Mouse (Mus musculus) G1E (cell line): ENCODE measurements around the gene Med13l. TPM values are rescaled to one million over a fixed set of nuclear protein-coding genes. Genes with fewer than 3 reads are reported as not detected.

Experiments used
- ATAC-seq: 2 replicates; pipeline ENCODE4 v1.8.0; 2016; ENCODE audit warnings: mild to moderate bottlenecking; ENCODE audit not compliant: insufficient number of reproducible peaks, poor library complexity, low FRiP score, severe bottlenecking; ENCODE audit errors: extremely low read depth
- DNase-seq: peaks from one replicate; pipeline ENCODE4 v3.0.0; 2012; ENCODE audit warnings: low spot score
- H3K27me3 ChIP-seq: 2 replicates; pipeline ENCODE4 v1.6.1; 2012; ENCODE audit warnings: mild to moderate bottlenecking, low read length, inconsistent platforms; ENCODE audit not compliant: insufficient read depth
- H3K36me3 ChIP-seq: replicated peaks from 2 replicates; pipeline ENCODE3; 2012; ENCODE audit warnings: mild to moderate bottlenecking, inconsistent platforms
- H3K4me1 ChIP-seq: 2 replicates; pipeline ENCODE4 v1.6.1; 2012; ENCODE audit warnings: low read depth, low read length, inconsistent platforms, mixed read lengths; ENCODE audit not compliant: insufficient read depth
- H3K4me3 ChIP-seq: 2 replicates; pipeline ENCODE4 v1.5.1; 2012; ENCODE audit warnings: low read depth, mild to moderate bottlenecking, inconsistent platforms, low read length, moderate library complexity, mixed read lengths
- H3K9me3 ChIP-seq: replicated peaks from 2 replicates; pipeline ENCODE4 v1.6.1; 2012; ENCODE audit warnings: inconsistent platforms
- CTCF ChIP-seq: IDR thresholded peaks from 2 replicates; pipeline ENCODE4 v1.5.1; 2012; ENCODE audit warnings: low read depth, low read length, inconsistent platforms, mixed read lengths
- GATA1 ChIP-seq: IDR thresholded peaks from 2 replicates; pipeline ENCODE4 v1.6.1; 2012; ENCODE audit warnings: borderline replicate concordance, low read length, inconsistent platforms, mixed read lengths
- GATA2 ChIP-seq: IDR thresholded peaks from 2 replicates; pipeline ENCODE4 v1.6.1; 2012; ENCODE audit warnings: low read depth, low read length, inconsistent platforms, borderline replicate concordance
- POLR2AphosphoS5 ChIP-seq: IDR thresholded peaks from 2 replicates; pipeline ENCODE4 v1.6.1; 2012; ENCODE audit warnings: low read depth, low read length, inconsistent platforms; ENCODE audit not compliant: insufficient replicate concordance
- TAL1 ChIP-seq: conservative IDR thresholded peaks from 2 replicates; pipeline ENCODE4 v1.6.1; 2012; ENCODE audit warnings: low read depth, low read length, inconsistent platforms, mixed read lengths
- polyA plus RNA-seq: library from polyadenylated mRNA; stranded (reverse); fragments of >175 nt; gene quantifications from 2 replicates; pipeline ENCODE4 v1.2.3, GENCODE M21; 2012
- total RNA-seq, 2 experiments: library from RNA; stranded (forward) in 1 of 2; stranded (reverse) in 1 of 2; fragments of 200-1000 nt in 1 of 2; fragments of >200 nt in 1 of 2; fragmentation: Nextera tagmentation in 1 of 2; gene quantifications; 2 replicates each; pipeline ENCODE4 v1.2.3; 2014 to 2017

The Med13l gene
- total and polyA plus RNA-seq, 3 experiments, result 16.8 to 91.7 (median 17.9) TPM

DNA sequence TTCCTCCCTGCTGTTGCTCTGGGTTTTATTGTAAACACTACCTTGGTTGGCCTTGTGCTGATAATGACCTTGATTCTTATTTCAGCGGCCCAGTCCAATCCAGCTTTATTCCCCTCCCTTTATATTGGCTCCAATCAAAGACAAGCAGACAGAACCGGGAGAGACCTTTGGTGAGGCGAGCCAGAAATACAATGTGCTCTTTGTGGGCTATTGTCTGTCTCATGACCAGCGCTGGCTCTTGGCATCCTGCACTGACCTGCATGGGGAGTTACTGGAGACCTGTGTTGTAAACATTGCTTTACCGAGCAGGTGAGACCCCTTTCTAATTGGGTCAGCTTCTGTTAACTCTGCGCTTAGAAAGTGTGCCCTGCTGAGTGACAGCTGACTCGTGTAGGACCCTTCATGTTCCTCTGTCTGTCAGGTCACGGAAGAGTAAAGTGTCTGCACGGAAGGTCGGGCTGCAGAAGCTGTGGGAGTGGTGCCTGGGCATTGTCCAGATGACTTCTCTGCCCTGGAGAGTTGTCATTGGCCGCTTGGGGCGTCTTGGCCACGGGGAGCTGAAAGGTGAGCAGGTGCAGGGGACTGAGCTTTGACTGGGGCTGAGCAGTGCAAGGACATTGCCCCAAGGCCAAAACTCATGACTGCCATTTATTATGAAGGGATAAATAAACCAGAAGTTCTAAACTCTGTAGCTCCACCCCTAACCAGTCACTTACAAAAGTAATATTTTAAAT is 191.1 kb downstream of the Med13l start:
- peaks cover 100% of the 10 kb centered on the region for H3K36me3 ChIP-seq

DNA sequence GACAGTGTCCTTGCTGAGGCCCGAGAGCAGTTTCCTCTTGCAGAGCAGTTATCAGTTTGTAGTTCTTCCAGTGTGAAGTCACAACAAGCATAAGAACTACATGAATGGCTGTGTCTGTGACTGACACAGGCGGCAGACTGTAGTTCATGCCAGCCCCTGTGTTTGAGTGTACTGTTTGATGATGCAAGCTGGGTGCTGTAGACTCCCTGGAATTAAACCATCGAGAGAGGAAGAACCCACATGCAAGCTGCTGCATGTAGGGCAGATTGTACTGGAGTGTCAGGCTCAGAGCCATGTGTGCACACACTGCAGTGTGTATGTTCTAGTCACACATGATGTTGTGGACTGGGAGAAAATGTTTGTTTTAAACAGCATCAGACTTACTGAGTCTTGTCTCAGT is 192.4 kb downstream of the Med13l start:
- Histone ChIP-seq H3K9me3 (no peaks in the 10 kb centered on the region), H3K4me3 (no peak overlapping the region), H3K4me1 (no peaks in the 10 kb centered on the region), H3K27me3 (no peaks in the 10 kb centered on the region), H3K36me3 (peaks cover 100% of the 10 kb centered on the region)
- ATAC-seq, result no peak
- DNase-seq, result no peak
- no peak for TF ChIP-seq GATA2
- no peak for TF ChIP-seq GATA1

More for the DNA sequence above, 191.1 kb downstream of the Med13l start:
- no peak for ATAC-seq
- TF ChIP-seq POLR2AphosphoS5 (no peak), GATA2 (no peak), TAL1 (no peak), GATA1 (no peak), CTCF (no peak)
- Histone ChIP-seq H3K4me1 (no peaks in the 10 kb centered on the region), H3K27me3 (no peaks in the 10 kb centered on the region), H3K4me3 (no peak overlapping the region), H3K9me3 (no peaks in the 10 kb centered on the region)
- no peak for DNase-seq

DNA sequence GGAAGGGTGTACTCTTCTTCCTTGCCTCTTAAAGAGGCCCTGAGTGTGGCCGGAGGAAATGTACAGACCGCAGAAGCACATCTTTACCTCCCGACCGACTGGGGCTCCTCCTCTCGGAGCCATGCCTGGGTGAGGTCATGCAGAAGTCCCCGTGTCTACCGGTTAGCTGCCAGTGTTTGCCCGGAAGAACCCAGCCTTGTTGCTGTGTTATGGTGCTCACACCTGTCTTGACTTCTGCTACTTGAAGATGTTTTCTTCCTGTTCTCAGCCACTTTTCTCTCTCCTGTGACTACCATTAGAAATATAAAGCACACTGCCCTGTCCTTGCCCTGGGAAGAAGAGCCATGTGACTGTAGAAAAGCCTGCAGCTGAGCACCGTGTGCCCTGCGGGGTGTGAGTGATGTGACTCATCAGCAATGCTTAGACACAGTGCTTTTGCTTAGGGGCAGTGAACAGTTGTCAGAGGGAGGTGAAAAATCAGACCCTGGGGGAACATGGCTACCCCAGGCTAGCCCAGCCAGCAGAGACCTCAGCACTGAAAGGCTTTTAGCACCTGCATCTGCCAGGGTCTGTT is 193.1 kb downstream of the Med13l start:
- Histone ChIP-seq H3K4me3 (no peak overlapping the region), H3K36me3 (peaks cover 100% of the 10 kb centered on the region), H3K9me3 (no peaks in the 10 kb centered on the region), H3K27me3 (no peaks in the 10 kb centered on the region), H3K4me1 (no peaks in the 10 kb centered on the region)
- TF ChIP-seq GATA1 (no peak), GATA2 (no peak), TAL1 (no peak), POLR2AphosphoS5 (no peak), CTCF (no peak)
- ATAC-seq (no peak), DNase-seq (no peak)

DNA sequence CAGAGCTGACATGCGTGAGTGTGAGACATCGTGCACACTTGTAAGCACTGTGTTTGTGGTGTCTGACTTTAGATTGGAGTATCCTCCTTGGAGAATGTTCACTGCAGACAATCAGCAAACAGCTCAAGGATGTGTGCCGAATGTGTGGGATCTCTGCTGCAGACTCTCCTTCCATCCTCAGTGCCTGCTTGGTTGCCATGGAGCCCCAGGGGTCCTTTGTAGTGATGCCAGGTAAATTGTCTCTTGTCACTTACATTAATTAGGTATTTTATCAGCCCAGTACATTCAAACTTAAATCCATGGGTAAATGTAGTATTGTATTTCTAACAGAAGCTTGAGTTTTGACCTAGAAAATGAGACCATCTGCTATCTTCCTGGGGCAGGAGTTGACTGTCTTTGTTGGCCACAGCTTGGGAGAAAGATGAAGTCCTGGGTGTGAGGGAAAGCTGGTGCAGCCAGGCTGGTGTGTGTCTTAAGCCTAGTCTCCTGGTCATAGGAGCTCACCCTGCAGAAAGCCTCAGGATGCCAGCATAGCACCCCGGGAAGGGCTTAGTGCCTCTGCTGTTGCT is 193.8 kb downstream of the Med13l start:
- no peaks in the 10 kb centered on the region for H3K27me3 ChIP-seq
- no peak for ATAC-seq
- DNase-seq, result no peak
- H3K36me3 ChIP-seq, result peaks cover 100% of the 10 kb centered on the region
- no peaks in the 10 kb centered on the region for H3K4me1 ChIP-seq
- TF ChIP-seq GATA2 (no peak), TAL1 (no peak), POLR2AphosphoS5 (no peak), CTCF (no peak), GATA1 (no peak)
- H3K9me3 ChIP-seq, result no peaks in the 10 kb centered on the region
- no peak overlapping the region for H3K4me3 ChIP-seq

DNA sequence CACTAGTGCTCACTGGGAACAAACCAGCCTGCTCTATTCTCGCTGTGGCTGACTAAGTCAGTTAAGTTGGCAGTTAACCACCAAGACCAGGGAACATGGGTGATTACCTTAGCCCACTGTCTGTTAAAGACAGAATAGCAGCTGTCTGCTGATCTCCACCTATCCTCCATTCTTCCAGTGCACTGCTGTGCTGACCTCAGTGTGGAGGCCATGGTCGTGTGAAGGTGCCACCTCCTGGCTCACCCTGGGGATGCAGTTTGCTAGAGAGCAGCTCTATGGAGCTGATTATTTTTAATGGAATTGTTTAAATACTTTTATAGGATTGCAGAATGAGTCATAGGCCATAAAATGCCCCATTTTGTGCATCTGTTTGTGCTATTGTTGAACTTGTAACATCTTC is 195.6 kb downstream of the Med13l start:
- ATAC-seq, result no peak; the same call in 1 of the 2 replicates
- Histone ChIP-seq H3K4me1 (peaks cover 8% of the 10 kb centered on the region), H3K36me3 (peaks cover 100% of the 10 kb centered on the region), H3K4me3 (no peak overlapping the region), H3K9me3 (no peaks in the 10 kb centered on the region), H3K27me3 (no peaks in the 10 kb centered on the region)
- DNase-seq, result no peak
- no peak for TF ChIP-seq GATA2
- TF ChIP-seq GATA1, result no peak
- no peak for TF ChIP-seq CTCF
- TF ChIP-seq POLR2AphosphoS5, result no peak
- no peak for TF ChIP-seq TAL1
